Mouse (Mus musculus): ENCODE results near the gene Vmn2r39. TPM values are rescaled to one million over a fixed set of nuclear protein-coding genes. Genes with fewer than 3 reads are reported as not detected.
"Not testable (repeated sequence)": the region's sequence is repeated elsewhere in the genome, so short reads cannot be mapped to it uniquely, and the experiment has no call there.

The Vmn2r39 gene
- polyA plus RNA-seq (2014; fragmentation: Nextera tagmentation; extraction: Ambion mirVana): not detected in 2 replicates

DNA sequence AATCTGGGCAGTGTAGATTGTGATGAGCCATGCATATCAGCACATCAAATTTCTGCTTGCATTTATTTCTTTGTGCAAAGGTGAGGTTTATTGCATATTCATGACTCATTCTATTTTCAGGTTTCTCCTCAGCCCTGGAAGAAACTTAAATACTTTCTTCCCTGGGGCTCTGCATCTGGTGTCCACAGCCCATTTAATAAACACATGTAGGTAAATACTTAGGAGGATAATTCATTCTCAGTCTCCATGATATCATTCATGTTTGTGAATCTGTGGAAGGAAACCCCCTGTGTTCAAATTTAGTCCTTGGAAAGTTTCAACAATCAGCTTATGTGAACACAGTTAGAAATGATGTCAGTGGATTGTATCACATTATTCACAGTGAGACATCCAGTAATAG, at the start of gene Vmn2r39:
Gene Vmn2r39, minus strand, starts transcription at position 101 of the 400 bp plus-strand sequence.
- not testable (repeated sequence) for DNase-seq (ENCODE audit: low spot score); H3K27me3 ChIP-seq (ENCODE audit: control insufficient read depth, insufficient read depth, low read length); H3K4me3 ChIP-seq (ENCODE audit: low read depth, low read length); H3K4me1 ChIP-seq (ENCODE audit: control insufficient read depth, insufficient read depth, low read length); H3K9ac ChIP-seq (ENCODE audit: low read length); H3K36me3 ChIP-seq (ENCODE audit: control insufficient read depth, insufficient read depth, low read length); H3K4me2 ChIP-seq (ENCODE audit: low read depth, severe bottlenecking); ATAC-seq (ENCODE audit: insufficient number of reproducible peaks, low FRiP score, low TSS enrichment, low read depth); H3K27ac ChIP-seq (replicated peaks; ENCODE audit: low read depth, low read length); H3K9me3 ChIP-seq (ENCODE audit: control insufficient read depth, low read length)

DNA sequence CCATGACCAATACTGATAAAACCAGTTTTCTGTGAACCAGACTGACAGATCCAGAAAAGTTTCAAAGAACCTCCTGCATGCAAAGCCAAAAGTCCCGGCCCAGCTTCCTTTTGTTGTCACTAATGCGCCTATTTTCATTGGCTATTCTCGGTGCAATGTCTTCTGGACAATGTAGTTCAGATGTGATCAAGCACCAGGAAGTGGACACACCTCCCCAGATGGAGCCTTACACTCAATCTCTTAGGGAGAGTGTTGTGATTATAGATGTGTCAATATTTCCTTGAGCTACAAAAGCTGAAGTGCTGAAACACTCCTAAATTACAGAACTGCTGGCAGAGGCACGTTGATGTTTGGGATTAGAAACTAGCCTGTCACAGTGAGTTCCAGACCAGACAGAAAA, 34.8 kb upstream of the Vmn2r39 start:
- H3K9me3 ChIP-seq (ENCODE audit: control insufficient read depth, low read length); DNase-seq (ENCODE audit: low spot score); H3K4me3 ChIP-seq (ENCODE audit: low read depth, low read length); H3K4me1 ChIP-seq (ENCODE audit: control insufficient read depth, insufficient read depth, low read length); H3K27ac ChIP-seq (replicated peaks; ENCODE audit: low read depth, low read length); H3K36me3 ChIP-seq (ENCODE audit: control insufficient read depth, insufficient read depth, low read length); H3K9ac ChIP-seq (ENCODE audit: low read length); ATAC-seq (ENCODE audit: insufficient number of reproducible peaks, low FRiP score, low TSS enrichment, low read depth); H3K27me3 ChIP-seq (ENCODE audit: control insufficient read depth, insufficient read depth, low read length); H3K4me2 ChIP-seq (ENCODE audit: low read depth, severe bottlenecking): not testable (repeated sequence)
- 79% methylated on average over 4 of the region's 4 CpGs for WGBS

Other genes with a start within 250 kb of the Vmn2r39 start
- not detected in 2 replicates for gene Vmn2r40, start 99.4 kb downstream of the Vmn2r39 start, polyA plus RNA-seq (2014; fragmentation: Nextera tagmentation; extraction: Ambion mirVana)
- gene Vmn2r38, start 67.1 kb upstream of the Vmn2r39 start, polyA plus RNA-seq (2014; fragmentation: Nextera tagmentation; extraction: Ambion mirVana): not detected in 2 replicates
- gene Vmn2r37, start 192.9 kb upstream of the Vmn2r39 start, polyA plus RNA-seq (2014; fragmentation: Nextera tagmentation; extraction: Ambion mirVana): not detected in 2 replicates

Measured in limb, embryonic 11.5 days (tissue).